Mouse (Mus musculus) liver, adult 2 months (tissue): ENCODE measurements at regions not wholly inside any gene's neighbourhood (a gene's known extent, or its start where the extent isn't known, plus 50 kb on each side); places are given as distances from the start of the nearest gene placed in this dataset.

Source experiments
- DNase-seq: peaks from one replicate; pipeline ENCODE4 v3.0.0-alpha.2; 2011; ENCODE audit warnings: low read depth, low spot score; ENCODE audit errors: extremely low read depth
- H3K27ac ChIP-seq: fragments of 200-500 bp; replicated peaks from 2 replicates; pipeline ENCODE4 v1.5.1; 2012; ENCODE audit warnings: low read depth, mild to moderate bottlenecking, control low read depth, inconsistent platforms, low read length; ENCODE audit not compliant: insufficient read depth
- H3K27me3 ChIP-seq: fragments of 200-500 bp; 2 replicates; pipeline ENCODE4 v1.6.1; 2012; ENCODE audit warnings: mild to moderate bottlenecking, moderate library complexity, low read length, inconsistent platforms; ENCODE audit not compliant: control insufficient read depth, insufficient read depth
- H3K36me3 ChIP-seq: fragments of 200-500 bp; 2 replicates; pipeline ENCODE4 v1.6.1; 2012; ENCODE audit warnings: low read length, inconsistent platforms; ENCODE audit not compliant: control insufficient read depth, insufficient read depth
- H3K4me1 ChIP-seq: fragments of 200-500 bp; 2 replicates; pipeline ENCODE4 v1.6.1; 2011; ENCODE audit warnings: low read length; ENCODE audit not compliant: control insufficient read depth, insufficient read depth
- H3K4me3 ChIP-seq: fragments of 200-500 bp; 2 replicates; pipeline ENCODE4 v1.5.1; 2011; ENCODE audit warnings: low read depth, mild to moderate bottlenecking, control low read depth, low read length, moderate library complexity; ENCODE audit not compliant: insufficient read depth
- H3K79me2 ChIP-seq: fragments of 200-500 bp; 2 replicates; pipeline ENCODE4 v1.6.1; 2012; ENCODE audit warnings: inconsistent platforms, mild to moderate bottlenecking, low read length, moderate library complexity; ENCODE audit not compliant: control insufficient read depth, insufficient read depth
- H3K9ac ChIP-seq: fragments of 200-500 bp; 2 replicates; pipeline ENCODE4 v1.6.1; 2012; ENCODE audit warnings: low read depth, mild to moderate bottlenecking, control low read depth, inconsistent platforms, low read length
- CTCF ChIP-seq: fragments of 200-500 bp; IDR thresholded peaks from 2 replicates; pipeline ENCODE4 v1.5.1; 2011; ENCODE audit warnings: low read depth, low read length, control low read depth
- POLR2A ChIP-seq: fragments of 200-500 bp; IDR thresholded peaks from 2 replicates; pipeline ENCODE4 v1.6.1; 2011; ENCODE audit warnings: low read length, control low read depth; ENCODE audit not compliant: insufficient read depth; ENCODE audit errors: extremely low read depth
- WGBS: fragments of 180-500 bp; shearing (Covaris S2); methylation state at CpG from one replicate; pipeline ENCODE4 v1.1.7; 2018; 5-methylcytosine and 5-hydroxymethylcytosine counted together

DNA sequence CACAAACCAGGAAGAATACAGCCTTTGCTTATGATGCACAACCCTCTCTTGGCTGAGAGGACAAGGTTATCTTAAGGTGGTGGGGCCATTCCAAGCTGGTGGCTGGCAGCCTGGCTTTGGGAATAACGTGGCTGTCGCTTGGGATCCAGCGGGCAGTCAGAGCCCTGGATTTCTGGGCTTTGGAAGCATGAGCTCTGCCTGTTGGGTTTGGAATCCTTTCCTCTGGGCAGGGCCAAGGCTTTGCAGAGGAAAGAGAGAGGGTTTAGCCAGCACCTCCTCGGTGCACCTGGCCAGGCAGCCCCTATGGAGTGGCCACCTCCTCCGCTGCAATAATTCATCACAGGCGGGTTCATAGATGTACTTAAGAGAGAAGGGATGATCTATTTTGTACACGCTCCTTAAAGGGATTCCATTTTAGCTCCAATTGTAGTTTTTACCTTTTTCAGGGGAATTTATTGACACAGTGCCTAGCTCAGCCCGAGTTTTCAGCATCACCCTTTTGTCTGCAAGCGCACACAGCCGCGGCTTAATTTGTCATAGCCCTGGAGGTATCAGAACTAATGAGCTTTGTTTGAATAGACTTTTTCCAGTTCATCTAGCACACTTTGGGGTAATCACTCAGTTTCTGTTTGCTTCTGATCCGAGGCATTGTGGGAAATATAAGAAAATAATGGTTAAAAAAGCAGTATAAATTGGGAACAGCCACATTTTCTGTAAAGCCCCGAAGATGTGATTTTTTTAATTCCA lies 135.5 kb upstream of the Zfp507 start:
- Histone ChIP-seq H3K9ac (no peak overlapping the region), H3K79me2 (no peaks in the 10 kb centered on the region), H3K27ac (no peak overlapping the region), H3K36me3 (no peaks in the 10 kb centered on the region), H3K4me3 (no peak overlapping the region), H3K4me1 (no peaks in the 10 kb centered on the region), H3K27me3 (no peaks in the 10 kb centered on the region)
- WGBS = 77% methylated on average over 13 of the region's 13 CpGs
- TF ChIP-seq POLR2A (no peak), CTCF (no peak)
- DNase-seq = no peak

DNA sequence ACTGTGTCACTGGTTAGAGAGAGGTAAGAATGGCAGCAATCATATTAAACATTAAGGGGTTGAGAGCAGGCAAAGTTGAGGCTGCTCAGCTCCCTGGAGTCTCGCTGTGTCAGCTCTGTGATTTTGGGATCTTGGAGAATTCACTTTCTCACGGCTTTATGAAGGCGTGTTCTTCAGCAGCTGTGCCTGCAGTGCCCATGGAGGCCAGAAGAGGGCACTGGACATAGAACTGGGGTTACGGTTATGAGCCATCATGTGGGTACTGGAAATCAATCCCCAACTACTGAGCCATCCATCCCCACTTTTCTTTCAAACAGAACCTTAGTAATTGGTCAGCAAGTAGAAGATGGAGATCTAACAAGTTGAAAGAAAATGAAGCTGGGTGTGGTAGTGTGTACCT lies 123.9 kb upstream of the Zfp507 start:
- DNase-seq = no peak
- WGBS = 87% methylated on average over 4 of the region's 4 CpGs
- Histone ChIP-seq H3K4me3 (no peak overlapping the region), H3K27me3 (no peaks in the 10 kb centered on the region), H3K79me2 (no peaks in the 10 kb centered on the region), H3K4me1 (no peaks in the 10 kb centered on the region), H3K9ac (no peak overlapping the region), H3K27ac (no peak overlapping the region), H3K36me3 (no peaks in the 10 kb centered on the region)
- no peak for TF ChIP-seq POLR2A
- 0 out of 2 replicates have a peak, but pooled peaks have one; percentile 11 for TF ChIP-seq CTCF

DNA sequence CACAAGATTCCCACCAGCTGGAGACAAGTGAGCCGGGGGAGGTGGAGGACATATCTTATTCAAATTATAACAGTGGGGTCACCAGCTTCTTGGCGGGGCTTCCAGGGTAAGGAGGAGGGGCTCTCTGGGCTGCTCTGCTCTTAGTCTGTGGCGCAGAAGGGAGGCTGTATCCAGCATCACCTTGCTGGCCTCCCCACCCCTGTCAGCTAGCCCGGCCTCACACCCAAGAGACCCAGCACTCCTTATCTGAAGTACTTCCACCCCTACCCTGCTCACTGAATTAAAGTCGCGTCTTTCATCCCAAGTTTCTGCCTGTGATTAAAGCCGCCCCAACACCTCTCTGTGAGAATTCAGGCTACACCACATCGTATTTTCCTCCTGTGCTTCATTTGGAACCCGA lies 119.8 kb upstream of the Zfp507 start:
- H3K27me3 ChIP-seq = no peaks in the 10 kb centered on the region; the same call in 1 of the 2 replicates
- H3K4me1 ChIP-seq = no peaks in the 10 kb centered on the region
- 35% methylated on average over 9 of the region's 9 CpGs for WGBS
- no peak overlapping the region for H3K27ac ChIP-seq
- TF ChIP-seq CTCF (no peak), POLR2A (no peak)
- no peaks in the 10 kb centered on the region for H3K36me3 ChIP-seq
- H3K79me2 ChIP-seq = no peaks in the 10 kb centered on the region
- H3K9ac ChIP-seq = no peak overlapping the region
- no peak overlapping the region for H3K4me3 ChIP-seq
- no peak for DNase-seq

DNA sequence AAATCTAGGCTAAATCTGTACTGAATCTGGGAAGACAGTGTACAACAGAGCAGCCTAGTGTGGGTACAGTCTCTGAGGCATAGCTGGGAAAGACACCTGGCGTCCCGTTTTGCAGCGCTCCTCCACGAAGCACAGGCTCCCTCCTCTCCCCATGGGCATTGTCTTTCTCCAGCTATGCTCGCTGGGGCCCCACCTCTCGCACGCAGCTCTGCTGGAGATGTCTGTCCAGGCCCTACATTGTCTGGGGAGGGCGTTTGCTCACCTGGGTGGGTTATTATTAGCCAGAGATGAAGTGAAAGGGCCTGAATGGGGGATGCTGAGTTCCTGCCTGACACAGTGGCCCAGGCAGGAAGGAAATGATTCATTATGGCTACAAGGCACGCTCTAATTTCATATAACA lies 118.1 kb upstream of the Zfp507 start:
- H3K27me3 ChIP-seq = no peaks in the 10 kb centered on the region; the same call in 1 of the 2 replicates
- WGBS = 35% methylated on average over 9 of the region's 9 CpGs
- no peak overlapping the region for H3K9ac ChIP-seq
- TF ChIP-seq POLR2A = no peak
- no peak for TF ChIP-seq CTCF
- H3K4me1 ChIP-seq = no peaks in the 10 kb centered on the region
- H3K36me3 ChIP-seq = no peaks in the 10 kb centered on the region
- no peak overlapping the region for H3K27ac ChIP-seq
- no peak for DNase-seq
- H3K79me2 ChIP-seq = no peaks in the 10 kb centered on the region
- H3K4me3 ChIP-seq = no peak overlapping the region

DNA sequence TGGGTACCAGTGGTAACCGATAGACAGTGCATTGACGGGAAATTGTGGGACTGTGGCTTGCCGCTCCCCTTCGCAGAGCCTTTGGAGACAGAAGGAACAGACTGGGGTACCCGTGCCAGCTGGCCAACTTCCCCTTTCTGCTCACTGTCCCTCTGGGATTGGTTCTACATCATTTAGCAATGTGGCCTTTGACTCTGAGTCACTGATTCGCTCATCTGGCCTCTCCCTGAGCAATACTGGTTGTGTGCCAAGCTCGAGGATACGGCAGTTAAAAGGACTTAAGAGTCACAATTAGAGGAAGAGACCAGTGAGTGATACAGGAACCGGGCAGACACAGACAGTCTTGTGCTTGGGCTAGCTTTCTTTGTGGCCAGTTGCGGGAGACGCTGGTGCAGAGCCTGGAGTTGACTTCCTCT lies 117.4 kb upstream of the Zfp507 start:
- Histone ChIP-seq H3K9ac (no peak overlapping the region), H3K36me3 (no peaks in the 10 kb centered on the region), H3K4me1 (no peaks in the 10 kb centered on the region), H3K27me3 (no peaks in the 10 kb centered on the region; the same call in 1 of the 2 replicates), H3K27ac (no peak overlapping the region), H3K4me3 (no peak overlapping the region), H3K79me2 (no peaks in the 10 kb centered on the region)
- TF ChIP-seq CTCF = no peak
- no peak for TF ChIP-seq POLR2A
- no peak for DNase-seq
- 60% methylated on average over 11 of the region's 11 CpGs for WGBS

DNA sequence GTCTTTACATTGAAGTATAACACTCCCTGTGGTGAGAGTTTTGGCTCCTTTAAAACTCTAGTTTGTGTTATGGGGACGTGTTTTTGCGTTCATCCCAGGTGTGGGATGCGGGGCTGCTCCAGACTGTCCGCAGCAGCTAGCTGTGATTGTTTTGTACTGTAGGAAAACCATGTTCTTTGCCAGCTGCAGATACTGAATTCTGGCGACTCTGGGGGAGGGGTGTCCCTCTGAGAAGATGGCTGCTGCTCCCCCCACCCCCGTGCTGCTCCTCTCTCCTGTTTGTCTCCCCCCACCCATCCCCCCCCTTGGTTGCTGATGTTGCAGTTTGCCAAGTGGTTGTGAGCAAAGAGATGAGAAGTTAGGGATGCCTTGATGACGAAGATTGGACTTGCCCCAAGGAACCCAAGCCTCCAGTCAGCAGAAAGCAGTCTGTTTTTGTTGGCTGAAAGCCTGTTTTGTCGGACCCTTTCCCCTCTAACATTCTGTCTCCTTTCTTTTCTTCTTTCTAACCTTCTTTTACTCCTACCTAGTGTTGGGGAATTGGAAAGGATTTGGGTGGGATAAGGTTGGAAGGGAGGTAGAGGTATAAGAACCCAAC lies 107.4 kb upstream of the Zfp507 start:
- Histone ChIP-seq H3K9ac (no peak overlapping the region), H3K27me3 (no peaks in the 10 kb centered on the region), H3K27ac (no peak overlapping the region), H3K79me2 (no peaks in the 10 kb centered on the region), H3K4me1 (no peaks in the 10 kb centered on the region), H3K36me3 (no peaks in the 10 kb centered on the region), H3K4me3 (no peak overlapping the region)
- no peak for DNase-seq
- 72% methylated on average over 8 of the region's 8 CpGs for WGBS
- TF ChIP-seq CTCF (no peak), POLR2A (no peak)
